Mouse (Mus musculus) brain, adult 2 months (tissue): ENCODE data around the gene Olfr495.

Experiments used
- DNase-seq: peaks from one replicate; pipeline ENCODE4 v3.0.0; 2011; ENCODE audit warnings: low read depth, low spot score

Gene Olfr495

GRCm38 (mm10) chr7:108392867-108393266 lies at the start of gene Olfr495:
Gene Olfr495, plus strand, starts transcription at chr7:108393167.
- no peak for DNase-seq

- DNase-seq: no peak
These were observed 46.1 kb upstream of the Olfr495 start, which contains the start of gene Olfr493 for GRCm38 (mm10) chr7:108346879-108347278. Gene Olfr493, minus strand, starts transcription at chr7:108346979.

- DNase-seq: no peak
These were observed 27.9 kb upstream of the Olfr495 start, which contains the start of gene Olfr494 for GRCm38 (mm10) chr7:108365035-108365434. Gene Olfr494, plus strand, starts transcription at chr7:108365335.

GRCm38 (mm10) chr7:108420121-108420520 lies 27.2 kb downstream of the Olfr495 start, which contains the start of gene Olfr497:
Gene Olfr497, plus strand, starts transcription at chr7:108420421.
- DNase-seq: no peak
